Mouse (Mus musculus) large intestine, adult 2 months (tissue): ENCODE results near the gene Mup20. TPM values are rescaled to one million over a fixed set of nuclear protein-coding genes. Genes with fewer than 3 reads are reported as not detected.
"Not testable (repeated sequence)": the region's sequence is repeated elsewhere in the genome, so short reads cannot be mapped to it uniquely, and the experiment has no call there.

Source experiments
- DNase-seq: peaks from one replicate; pipeline ENCODE4 v3.0.0-alpha.2; 2012; ENCODE audit warnings: low read depth, low spot score
- whole genome bisulfite sequencing: fragments of 180-500 bp; shearing (Covaris S2); methylation state at CpG from one replicate; pipeline ENCODE4 v1.1.7; 2018; 5-methylcytosine and 5-hydroxymethylcytosine counted together
- polyA plus RNA-seq: library from polyadenylated mRNA; depleted of rRNA; stranded (reverse); fragments of >200 nt; gene quantifications from 2 replicates; pipeline ENCODE4 v1.2.3, GENCODE M21; 2012; rRNA removed

Mup20 gene
- polyA plus RNA-seq: not detected in 2 replicates

- DNase-seq: not testable (repeated sequence)
- 81% methylated on average over 1 of the region's 3 CpGs for WGBS
These were observed at the start of gene Mup20 for GRCm38 (mm10) chr4:62054058-62054457. TSS of gene Mup20 (minus strand) at chr4:62054158.

DNA sequence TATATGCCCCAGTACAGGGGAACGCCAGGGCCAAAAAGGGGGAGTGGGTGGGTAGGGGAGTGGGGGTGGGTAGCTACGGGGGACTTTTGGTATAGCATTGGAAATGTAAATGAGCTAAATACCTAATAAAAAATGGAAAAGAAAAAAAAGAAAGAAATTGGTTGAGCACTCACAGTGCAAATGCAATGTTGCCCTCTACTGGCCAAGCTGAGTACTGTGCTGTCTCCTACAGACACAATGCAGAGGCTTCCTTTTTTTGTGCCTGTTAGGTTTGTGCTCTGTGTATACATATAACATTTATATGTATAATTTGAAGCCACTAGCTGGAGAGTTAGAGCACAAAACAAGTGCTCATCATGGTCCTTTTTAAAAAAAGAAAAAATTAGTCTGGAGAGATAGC lies 49.4 kb upstream of the Mup20 start:
- 75% methylated on average over 2 of the region's 2 CpGs for WGBS
- not testable (repeated sequence) for DNase-seq

- 73% methylated on average over 2 of the region's 2 CpGs for WGBS
- DNase-seq: no peak
These were observed 34.0 kb upstream of the Mup20 start for GRCm38 (mm10) chr4:62087953-62088352.

DNA sequence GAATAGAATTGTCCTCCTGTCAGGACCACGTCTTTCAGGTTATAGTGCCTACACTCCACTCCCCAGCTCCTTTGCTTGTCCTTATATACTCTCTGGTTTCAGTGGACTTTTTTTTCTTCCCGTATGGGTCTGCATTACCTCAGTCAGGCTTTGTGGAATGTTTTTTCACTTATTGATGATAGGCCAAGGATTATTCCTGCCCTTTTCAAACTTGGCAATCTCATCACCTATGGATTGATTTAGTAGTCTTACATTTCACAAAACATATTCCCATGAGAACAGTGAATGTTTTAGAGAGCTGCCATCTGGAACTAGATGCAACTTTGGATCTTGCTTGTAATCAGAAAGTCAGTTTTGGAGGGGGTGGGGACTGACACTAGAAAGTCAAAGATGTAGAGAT lies 33.3 kb upstream of the Mup20 start, which contains the start of gene Mup3:
Gene Mup3, minus strand, starts transcription at position 102 of the 400 bp plus-strand sequence.
- 72% methylated on average over 2 of the region's 2 CpGs for WGBS

DNA sequence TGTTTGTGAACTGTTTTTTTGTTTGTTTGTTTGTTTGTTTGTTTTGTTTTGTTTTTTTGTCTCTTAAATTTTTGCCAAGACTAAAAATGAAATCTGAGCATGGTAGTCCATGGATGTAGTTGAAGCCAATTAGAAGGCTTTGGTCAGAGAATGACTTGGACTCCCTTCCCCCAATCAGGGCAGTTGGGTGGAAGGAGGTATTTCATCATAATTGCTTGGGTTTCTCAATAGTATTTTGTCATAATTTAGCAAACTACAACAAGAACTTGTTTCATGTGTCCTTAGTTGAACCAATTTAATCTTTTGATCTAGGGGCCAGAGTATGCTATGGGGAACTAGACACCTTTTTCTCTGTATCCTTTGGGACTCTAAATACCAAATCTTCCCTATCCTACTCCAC lies 28.8 kb upstream of the Mup20 start:
- no peak for DNase-seq

More for the DNA sequence above, 33.3 kb upstream of the Mup20 start, which contains the start of gene Mup3:
- no peak for DNase-seq

DNA sequence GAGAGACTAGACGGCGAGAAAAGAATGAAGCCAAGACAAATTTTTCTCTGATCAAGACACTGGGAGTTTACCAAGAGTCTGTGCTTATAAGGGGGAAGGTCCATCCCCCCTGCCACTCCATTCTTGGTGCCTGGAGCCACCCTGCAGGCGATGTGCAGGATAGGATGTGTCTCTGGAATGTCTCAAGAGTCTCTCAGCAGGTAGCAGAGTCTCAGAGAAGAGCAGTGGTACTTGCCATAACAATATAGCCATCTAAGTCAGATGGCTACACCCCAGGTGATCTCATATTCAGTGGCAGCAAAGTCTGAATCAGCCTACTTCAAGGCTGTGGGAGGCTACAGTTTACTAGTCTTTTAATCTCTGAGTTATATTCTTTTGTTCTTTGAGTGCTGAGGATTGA lies 21.2 kb upstream of the Mup20 start:
- DNase-seq: no peak
- whole genome bisulfite sequencing: 69% methylated on average over 3 of the region's 3 CpGs

GRCm38 (mm10) chr4:62054780-62055179 lies 822 bp upstream of the Mup20 start:
- WGBS: 67% methylated on average over 2 of the region's 2 CpGs
- DNase-seq: not testable (repeated sequence)

GRCm38 (mm10) chr4:62026281-62026680 lies 27.7 kb downstream of the Mup20 start:
- 82% methylated on average over 1 of the region's 1 CpGs for WGBS
- no peak for DNase-seq

DNA sequence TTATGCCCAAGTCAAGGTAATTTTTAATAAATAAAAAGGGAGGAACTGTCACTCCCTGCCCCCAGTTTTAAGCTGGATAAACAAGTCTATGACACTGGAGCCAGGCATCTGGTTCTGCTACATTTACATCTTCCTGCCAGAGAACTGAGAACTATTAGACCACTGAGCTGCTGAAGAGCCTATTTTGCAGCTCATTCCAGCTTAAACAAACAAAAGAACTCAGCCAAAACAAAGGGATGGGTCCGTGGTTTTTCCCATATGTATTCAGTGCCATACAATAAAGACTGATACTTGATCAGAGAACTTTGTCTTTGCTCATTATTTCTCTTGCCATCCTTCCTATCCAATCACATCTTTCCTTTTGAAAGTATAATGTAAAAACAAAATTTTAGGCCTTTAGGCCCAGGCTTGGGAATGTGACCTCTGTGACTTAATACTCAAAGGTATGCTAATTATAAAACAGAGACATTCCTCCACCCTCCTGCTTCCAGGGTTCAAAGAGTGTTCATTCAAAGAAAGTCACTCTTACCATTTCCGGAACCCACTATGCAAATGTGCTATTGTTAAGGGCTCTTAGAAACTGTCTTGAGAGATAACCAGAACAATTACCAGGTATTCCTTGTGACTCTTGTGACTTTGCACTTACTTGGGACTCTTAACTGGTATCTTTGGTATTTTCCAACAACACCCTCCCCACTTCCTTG lies 29.6 kb downstream of the Mup20 start:
- DNase-seq: no peak
- WGBS: 58% methylated on average over 2 of the region's 2 CpGs

- 88% methylated on average over 4 of the region's 4 CpGs for WGBS
- DNase-seq: no peak
These were observed 30.3 kb downstream of the Mup20 start for GRCm38 (mm10) chr4:62023646-62024045.

DNA sequence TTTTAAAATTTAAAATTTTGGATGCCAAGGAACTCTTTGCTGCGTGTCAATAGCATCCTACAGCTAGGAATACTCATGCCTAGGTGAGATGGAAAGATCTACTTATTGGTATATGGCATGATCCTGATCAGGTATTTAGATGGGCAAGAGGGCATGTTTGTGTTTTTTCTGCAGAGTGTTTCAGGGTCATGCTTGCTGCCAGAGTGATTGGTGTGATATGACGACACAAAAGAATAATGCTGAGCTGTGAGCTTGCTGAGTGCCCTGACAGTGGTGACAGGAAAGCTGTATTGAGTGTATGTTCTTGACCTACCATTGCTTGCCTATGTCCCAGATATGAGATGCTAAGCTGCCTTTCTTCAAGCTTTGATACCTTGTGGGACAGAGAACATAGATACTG lies 30.8 kb downstream of the Mup20 start:
- 81% methylated on average over 2 of the region's 2 CpGs for WGBS
- DNase-seq: no peak

- not testable (repeated sequence) for DNase-seq
These were observed 33.4 kb downstream of the Mup20 start for GRCm38 (mm10) chr4:62020511-62020910.

Other genes with a start within 250 kb of the Mup20 start
- not detected in 2 replicates for gene Mup5, start 218.9 kb downstream of the Mup20 start, polyA plus RNA-seq
- 0.09 TPM in 1 of 2 replicates, not detected in the other for gene Mup3, start 33.2 kb upstream of the Mup20 start, polyA plus RNA-seq
- not detected in 2 replicates for gene Mup21, start 96.7 kb upstream of the Mup20 start, polyA plus RNA-seq
- gene Zfp37, start 176.9 kb upstream of the Mup20 start, polyA plus RNA-seq: 0.30 and 0.42 TPM in 2 replicates
- 10.7 and 12.7 TPM in 2 replicates for gene Slc31a2, start 208.4 kb upstream of the Mup20 start, polyA plus RNA-seq